Mouse (Mus musculus): ENCODE results near the gene Slc16a10.

The Slc16a10 gene

DNA sequence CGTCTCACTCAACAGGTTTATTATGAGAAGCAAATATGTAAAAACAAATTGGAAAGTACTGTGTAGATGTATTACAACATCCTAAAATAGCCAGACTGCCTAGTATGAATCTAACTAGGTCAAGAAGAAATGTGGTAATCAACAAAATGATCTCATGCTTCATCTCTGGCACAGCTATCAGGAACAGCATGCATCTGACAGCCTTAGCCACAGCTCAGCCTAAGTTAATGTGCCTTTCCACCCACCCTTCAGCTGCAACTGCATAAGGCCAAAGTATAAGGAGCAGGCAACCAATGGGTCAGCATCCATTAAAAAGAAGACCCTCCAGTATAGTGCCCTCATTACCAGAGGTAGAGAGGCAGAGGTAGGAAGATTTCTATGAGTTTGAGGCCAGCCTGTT lies 34.1 kb downstream of the Slc16a10 start:
- DNase-seq: no peak

- DNase-seq: no peak
These were observed 36.9 kb downstream of the Slc16a10 start for GRCm38 (mm10) chr10:40105174-40105573.

DNA sequence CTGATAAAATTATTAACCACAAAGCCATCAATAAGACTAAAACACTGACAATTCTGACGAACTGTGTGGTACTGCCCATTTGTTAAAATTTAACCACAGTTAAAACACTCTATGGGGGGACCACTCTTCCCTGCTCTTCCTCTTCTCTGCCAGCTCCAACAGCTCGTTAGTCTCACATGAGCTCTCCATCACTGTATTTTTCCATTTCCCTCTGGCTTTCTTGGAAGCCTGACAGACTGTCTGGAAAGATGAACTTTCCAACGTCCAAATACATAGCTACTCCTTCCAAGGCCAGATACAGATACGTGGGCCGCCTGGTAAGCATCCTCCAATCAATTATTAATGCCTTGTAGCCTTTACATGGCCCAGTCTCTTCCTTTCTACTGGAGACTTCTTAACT lies 38.3 kb downstream of the Slc16a10 start:
- DNase-seq: peak in 1 of 2 experiments; percentile 36

DNA sequence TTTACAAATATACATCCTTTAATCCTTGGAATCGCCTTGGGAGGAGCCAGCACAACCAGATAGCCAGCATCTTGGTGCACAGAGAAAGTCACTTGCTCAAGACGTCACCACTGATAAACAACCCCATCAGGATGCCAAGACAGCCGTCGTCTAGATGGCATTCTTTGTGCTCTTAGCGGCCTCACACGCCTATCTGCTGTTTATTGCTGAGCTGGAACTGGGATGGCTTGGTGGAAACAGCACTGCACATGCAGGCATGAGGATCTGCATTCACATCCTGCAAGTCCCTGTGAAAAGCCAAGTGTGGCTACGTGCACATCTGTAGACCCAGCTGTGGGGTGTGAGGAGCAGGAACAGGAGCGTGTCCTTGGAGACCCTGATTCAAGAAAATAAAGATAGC lies 39.1 kb downstream of the Slc16a10 start:
- DNase-seq: no peak

- no peak for DNase-seq
These were observed 39.9 kb downstream of the Slc16a10 start for GRCm38 (mm10) chr10:40102166-40102565.

- DNase-seq: no peak
These were observed 43.6 kb downstream of the Slc16a10 start for GRCm38 (mm10) chr10:40098441-40098840.

DNA sequence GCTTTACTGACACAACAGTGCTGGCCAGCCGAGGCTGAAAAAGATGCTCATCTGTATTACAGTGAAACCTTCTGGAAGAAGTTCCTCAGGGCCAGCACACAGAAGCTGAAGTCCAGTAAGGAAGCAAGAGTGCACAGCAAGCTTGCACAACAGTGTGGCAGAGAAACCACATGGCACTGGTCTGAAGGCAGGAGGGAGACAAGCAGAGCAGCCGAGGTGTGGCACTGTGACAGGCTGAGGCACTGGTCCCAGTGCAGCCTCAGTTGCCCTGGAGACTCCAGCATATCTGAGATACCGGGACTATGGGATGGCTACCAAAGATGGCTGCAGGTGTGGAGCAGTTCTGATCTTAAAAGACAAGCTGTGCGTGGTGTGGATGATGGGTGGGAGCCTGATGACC lies 44.5 kb downstream of the Slc16a10 start:
- DNase-seq: peak; percentile 38 to 46

DNA sequence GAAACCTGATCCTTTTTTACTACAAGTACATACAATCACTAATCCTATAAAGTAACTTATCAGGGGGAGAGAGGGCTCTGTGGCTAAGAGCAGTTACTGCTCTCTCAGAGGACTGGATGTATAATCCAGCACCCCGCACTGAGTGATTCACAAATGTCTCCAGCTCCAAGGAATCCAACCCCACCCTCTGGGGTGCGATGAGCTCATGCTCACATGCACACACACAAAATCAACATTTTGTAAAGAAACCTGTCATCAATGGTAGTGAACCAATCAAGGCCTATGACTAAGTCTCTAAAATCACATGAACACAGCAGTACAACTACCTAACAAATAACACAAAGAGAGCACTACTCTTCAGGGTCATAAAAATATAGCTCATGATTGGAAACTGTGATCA lies 47.3 kb downstream of the Slc16a10 start:
- DNase-seq: no peak

DNA sequence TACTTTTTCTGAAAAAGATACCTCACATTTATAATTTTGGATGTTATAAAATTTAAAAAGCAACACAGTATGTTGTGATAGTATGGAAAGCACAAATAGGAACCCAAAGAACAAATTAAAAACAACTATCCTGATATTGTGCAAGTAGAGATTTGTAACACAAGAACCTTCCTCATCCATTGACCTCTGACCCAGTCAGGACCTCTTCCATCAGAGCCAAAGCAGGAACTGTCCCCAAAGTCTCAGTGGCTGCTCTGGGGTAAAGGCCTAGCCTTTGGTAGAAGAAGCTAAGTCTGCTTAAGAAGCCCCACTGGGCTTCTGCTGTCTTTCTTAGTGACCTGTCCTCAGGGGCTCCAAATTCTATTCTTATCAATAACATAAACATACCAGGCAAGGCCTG lies 48.5 kb downstream of the Slc16a10 start:
- no peak for DNase-seq

GRCm38 (mm10) chr10:40091455-40091854 lies 50.6 kb downstream of the Slc16a10 start:
- DNase-seq: peak in 1 of 2 experiments; percentile 45

DNA sequence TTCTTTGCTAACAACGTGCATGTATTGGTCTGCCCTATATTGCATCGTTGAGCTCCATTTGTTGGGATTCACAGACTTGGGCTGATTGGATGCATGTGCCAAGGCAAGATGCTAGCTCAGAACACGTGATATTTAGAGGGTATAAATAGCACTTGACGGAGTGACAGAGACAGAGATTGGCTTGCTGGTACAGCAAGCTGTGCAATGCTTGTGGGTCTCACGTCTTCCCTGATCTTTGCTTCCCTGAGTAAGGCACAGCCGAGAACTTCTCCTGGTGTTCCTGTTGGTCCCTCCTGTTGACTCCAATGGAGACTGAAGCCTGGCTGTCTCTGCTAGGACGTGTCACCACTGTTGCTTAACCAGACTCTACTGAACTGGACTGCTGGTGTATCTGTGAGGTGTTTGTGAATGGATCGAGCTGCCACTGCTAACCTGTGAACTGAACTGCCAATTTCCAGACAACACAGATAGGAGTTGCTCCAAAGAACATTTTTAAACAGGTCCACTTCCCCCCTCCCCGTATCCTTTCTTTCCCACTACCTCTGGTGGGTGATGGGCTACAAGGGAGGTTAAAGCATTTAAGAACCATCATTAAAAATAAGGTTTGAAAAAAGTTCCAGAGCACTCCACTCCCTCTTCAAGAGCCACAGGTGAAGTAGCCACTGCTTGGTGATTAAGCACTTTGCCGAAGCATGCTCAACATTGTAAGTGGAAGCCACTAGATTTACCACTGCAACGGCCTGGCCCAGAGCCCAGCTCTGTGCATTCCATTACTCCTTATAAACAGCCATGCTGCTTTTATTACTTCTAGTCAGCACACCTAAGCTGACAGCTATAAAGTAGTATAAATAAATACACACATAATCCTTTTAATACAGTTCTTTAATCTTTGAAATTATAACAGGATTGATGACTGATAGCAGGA lies 51.3 kb downstream of the Slc16a10 start:
- peak; percentile 67 to 83 for DNase-seq

DNA sequence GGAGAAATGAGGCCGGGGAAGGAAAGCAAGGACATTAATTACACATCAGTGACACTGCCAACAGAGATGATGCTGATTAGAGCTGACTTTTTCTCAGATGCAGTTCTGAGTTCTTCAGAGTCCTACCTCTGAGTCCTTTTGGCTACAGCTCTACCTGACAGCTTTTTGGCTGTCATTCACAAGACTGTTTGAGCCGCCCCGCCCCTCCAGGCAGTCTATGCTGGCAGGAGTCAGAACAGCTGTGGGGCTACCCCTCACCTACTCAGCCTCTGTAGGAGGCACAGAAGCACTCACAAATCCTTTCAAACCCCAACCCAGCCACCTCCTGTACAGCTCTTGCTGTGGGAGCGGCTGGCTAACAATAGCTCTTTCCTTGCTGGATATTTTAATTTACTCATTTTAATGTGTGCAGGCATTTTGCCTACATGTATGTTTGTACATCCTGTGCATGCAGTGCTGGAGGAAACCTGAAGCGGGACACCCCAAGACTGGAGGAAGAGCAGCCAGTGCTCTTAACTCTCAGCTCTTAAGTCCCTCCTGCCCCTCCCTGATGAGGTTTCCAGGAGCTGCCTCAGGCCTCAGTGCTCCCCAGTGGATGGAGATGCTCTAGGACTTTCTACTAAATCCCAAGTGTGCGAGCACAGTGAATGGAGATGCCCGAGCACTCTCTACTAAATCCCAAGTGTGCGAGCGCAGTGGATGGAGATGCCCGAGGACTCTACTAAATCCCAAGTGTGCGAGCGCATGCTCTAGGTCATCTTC lies 57.5 kb downstream of the Slc16a10 start:
- no peak for DNase-seq

GRCm38 (mm10) chr10:40083556-40083955 lies 58.5 kb downstream of the Slc16a10 start:
- DNase-seq: no peak

DNA sequence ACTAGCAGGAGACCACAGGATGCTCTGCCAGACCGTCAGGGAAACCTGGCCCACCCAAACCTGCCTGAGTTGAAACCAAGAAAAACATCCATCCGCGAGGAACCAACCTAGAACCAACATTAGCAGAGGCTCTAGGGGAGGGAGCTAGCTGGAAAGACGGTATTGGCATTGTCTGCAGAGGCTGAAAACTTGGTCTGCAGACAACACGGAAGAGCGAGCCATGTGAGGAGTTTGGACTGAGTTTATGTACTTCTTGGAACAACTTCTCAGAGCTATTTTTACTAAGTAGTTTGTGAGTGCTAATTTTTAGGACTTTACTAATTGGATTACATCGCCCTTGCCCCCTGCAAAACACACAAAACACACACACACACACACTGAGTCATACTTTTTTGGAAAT lies 59.4 kb downstream of the Slc16a10 start:
- no peak for DNase-seq

- DNase-seq: no peak
These were observed 61.5 kb downstream of the Slc16a10 start for GRCm38 (mm10) chr10:40080533-40080932.

DNA sequence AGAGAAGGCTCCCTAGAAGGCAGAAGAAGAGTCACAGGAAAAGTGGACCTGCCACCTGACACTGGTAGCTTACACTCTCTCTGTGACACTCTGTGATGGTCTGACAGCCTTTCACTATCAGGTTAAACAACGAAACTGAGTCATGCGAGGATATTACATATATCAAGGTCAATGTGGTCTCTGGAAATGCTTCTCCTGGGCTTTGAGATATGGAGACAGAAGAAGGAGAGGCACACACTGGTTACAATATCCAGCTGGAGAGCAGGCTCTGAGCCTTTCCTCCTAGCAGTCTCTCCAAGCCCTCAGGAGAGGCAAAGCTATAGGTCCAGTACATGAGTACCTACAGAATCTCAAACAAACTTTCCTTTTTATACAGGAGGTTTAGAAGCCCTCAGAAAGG lies 62.8 kb downstream of the Slc16a10 start:
- DNase-seq: no peak

GRCm38 (mm10) chr10:40077960-40078353 lies 64.1 kb downstream of the Slc16a10 start:
- DNase-seq: no peak

GRCm38 (mm10) chr10:40077346-40077959 lies 64.6 kb downstream of the Slc16a10 start:
- DNase-seq: peak; percentile 38 to 54

DNA sequence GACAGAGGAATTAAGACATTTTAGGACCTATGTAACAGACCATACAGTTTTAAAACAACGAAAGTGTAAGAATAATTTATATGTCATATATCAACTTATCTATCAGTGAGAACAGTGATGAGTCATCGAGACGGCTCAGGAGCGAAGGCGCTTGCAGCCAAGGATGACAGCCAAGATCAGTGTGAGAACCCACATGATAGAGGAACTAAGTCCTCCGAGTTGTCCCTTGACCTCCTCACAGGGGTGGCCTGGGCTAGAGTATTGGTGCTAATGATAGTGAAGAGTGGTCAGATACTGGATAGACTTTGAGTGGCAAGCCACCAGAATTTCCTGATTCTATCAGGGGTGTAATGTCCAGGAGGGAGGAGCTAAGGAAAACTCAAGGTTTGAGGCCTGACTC lies 68.5 kb downstream of the Slc16a10 start:
- no peak for DNase-seq

GRCm38 (mm10) chr10:40070684-40071083 lies 71.4 kb downstream of the Slc16a10 start:
- no peak for DNase-seq

DNA sequence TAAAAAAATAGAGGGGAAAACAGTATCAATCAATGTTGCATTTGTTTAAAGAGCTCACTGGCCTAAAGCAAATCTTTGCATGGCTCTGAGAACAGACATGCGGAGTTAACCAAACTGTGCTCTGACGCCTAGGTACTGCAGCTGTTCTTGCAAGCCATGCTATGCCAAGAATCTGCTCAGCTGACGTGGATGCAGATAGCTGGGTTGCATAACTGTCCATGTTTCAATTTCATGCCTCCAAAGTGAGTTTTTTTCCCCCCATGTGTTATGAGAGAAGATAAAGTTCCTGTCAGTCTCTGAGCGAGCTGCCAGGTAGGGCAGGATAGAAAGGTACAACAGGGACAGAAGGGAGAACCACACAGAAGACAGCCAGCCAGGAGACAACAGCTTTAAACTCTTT lies 72.8 kb downstream of the Slc16a10 start:
- peak; percentile 30 to 49 for DNase-seq

DNA sequence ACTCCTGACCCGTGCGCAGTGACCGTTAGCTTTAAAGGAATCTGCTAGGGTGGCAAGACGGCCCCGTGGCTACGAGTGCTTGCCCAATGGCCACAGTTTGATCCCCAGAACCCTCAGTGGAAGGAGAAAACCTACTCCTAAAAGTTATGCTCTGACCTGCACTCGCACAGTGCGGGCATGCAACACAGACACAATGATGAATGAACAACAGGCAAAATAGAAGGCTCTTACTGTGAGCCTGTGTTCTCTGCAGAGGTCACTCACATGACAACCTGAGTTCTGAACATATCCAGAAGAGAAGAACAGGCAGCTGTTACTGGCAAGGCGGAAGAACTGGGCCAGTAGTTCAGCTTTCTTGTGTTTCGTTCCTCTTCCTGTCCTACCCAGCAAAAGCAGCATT lies 73.5 kb downstream of the Slc16a10 start:
- DNase-seq: no peak

DNA sequence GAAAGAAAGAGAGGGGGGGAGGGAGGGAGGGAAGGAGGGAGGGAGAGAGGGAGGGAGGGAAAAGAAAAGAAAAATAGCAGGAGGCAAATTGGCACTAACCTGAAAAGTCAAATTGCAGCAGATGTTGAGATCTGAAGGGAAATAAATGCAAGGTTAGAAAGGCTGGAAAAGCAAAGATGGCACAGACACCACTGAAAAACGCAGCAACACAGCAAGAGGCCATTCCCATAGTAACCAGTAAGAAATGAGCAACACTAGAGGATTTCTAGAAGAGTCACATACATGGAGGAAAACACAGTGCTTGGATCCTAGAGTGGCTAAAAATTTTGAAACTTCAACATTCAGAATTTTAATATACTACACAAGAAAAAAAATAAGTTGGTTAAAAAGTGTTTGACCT lies 74.5 kb downstream of the Slc16a10 start:
- DNase-seq: no peak

GRCm38 (mm10) chr10:40067071-40067470 lies 75.0 kb downstream of the Slc16a10 start:
- no peak for DNase-seq
